Mouse (Mus musculus) urinary bladder, postnatal 14 days (tissue): Measurements from ENCODE around the gene Amh.
A peak's percentile ranks its signal among the peaks of the same experiment; 100 is the strongest.
"Not testable (repeated sequence)": the region's sequence is repeated elsewhere in the genome, so short reads cannot be mapped to it uniquely, and the experiment has no call there.

Experiments
- DNase-seq: peaks from one replicate; pipeline ENCODE4 v3.0.0; 2021; ENCODE audit warnings: low spot score

Amh gene

GRCm38 (mm10) chr10:80827870-80828420 is 22.9 kb downstream of the Amh start:
- no peak for DNase-seq

- not testable (repeated sequence) for DNase-seq
These were observed 23.5 kb downstream of the Amh start for GRCm38 (mm10) chr10:80828587-80828986.

- no peak for DNase-seq
These were observed 24.6 kb downstream of the Amh start for GRCm38 (mm10) chr10:80829359-80830278.

- peak; percentile 60 for DNase-seq
These were observed 26.1 kb downstream of the Amh start for GRCm38 (mm10) chr10:80831136-80831535.

- no peak for DNase-seq
These were observed 27.8 kb downstream of the Amh start for GRCm38 (mm10) chr10:80832818-80833217.

GRCm38 (mm10) chr10:80835617-80836016 is 30.6 kb downstream of the Amh start:
- DNase-seq: no peak

- DNase-seq: no peak
These were observed 31.9 kb downstream of the Amh start for GRCm38 (mm10) chr10:80836949-80837379.

- DNase-seq: no peak
These were observed 32.8 kb downstream of the Amh start for GRCm38 (mm10) chr10:80837827-80838226.

GRCm38 (mm10) chr10:80838346-80838912 is 33.4 kb downstream of the Amh start:
- DNase-seq: no peak

- no peak for DNase-seq
These were observed 34.8 kb downstream of the Amh start for GRCm38 (mm10) chr10:80839848-80840247.

- DNase-seq: no peak
These were observed 36.6 kb downstream of the Amh start for GRCm38 (mm10) chr10:80841685-80842084.

- DNase-seq: no peak
These were observed 37.3 kb downstream of the Amh start for GRCm38 (mm10) chr10:80842334-80842733.

GRCm38 (mm10) chr10:80843087-80843930 is 38.3 kb downstream of the Amh start:
- DNase-seq: no peak

GRCm38 (mm10) chr10:80843931-80844547 is 39.0 kb downstream of the Amh start, which contains the start of gene Lingo3:
Gene Lingo3 (minus strand): TSS chr10:80844039.
- DNase-seq: no peak

- no peak for DNase-seq
These were observed 40.1 kb downstream of the Amh start for GRCm38 (mm10) chr10:80845055-80845693.

GRCm38 (mm10) chr10:80845732-80846131 is 40.7 kb downstream of the Amh start:
- DNase-seq: no peak

- peak; percentile 35 for DNase-seq
These were observed 43.5 kb downstream of the Amh start for GRCm38 (mm10) chr10:80848571-80848970.

GRCm38 (mm10) chr10:80854913-80855748 is 50.1 kb downstream of the Amh start, which contains the start of the genes Lsm7 and Sppl2b:
Gene Lsm7 (minus strand): TSS chr10:80855209.
Gene Sppl2b (plus strand): TSS chr10:80855275.
- DNase-seq: peak; percentile 97

- DNase-seq: no peak
These were observed 50.7 kb downstream of the Amh start for GRCm38 (mm10) chr10:80855749-80856073.

GRCm38 (mm10) chr10:80856267-80856666 is 51.2 kb downstream of the Amh start:
- DNase-seq: no peak
